Mouse (Mus musculus): ENCODE data around the gene Tspan8.

The Tspan8 gene

GRCm38 (mm10) chr10:115834017-115834416, 17.4 kb downstream of the Tspan8 start:
- DNase-seq (ENCODE audit: low read depth) = no peak

DNA sequence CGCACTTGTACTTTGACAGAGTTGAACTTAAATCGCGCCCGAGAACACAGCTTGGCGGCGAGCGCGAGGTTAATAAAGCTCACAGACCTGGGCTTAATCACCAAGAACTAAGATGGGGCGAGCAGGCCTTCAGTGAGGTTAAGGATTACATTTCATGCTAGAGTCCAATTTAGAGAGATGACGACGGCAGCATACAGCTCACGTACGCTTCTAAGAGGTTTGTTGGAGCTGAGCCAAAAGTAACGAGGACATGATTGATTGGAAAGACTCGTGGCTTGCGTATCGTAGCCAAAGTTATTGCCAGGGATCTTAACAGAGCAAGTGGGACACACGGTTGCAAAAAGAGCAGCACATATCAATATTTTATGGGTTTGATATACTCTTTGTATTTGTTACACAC, 30.3 kb downstream of the Tspan8 start:
- DNase-seq (ENCODE audit: low read depth) = no peak

DNA sequence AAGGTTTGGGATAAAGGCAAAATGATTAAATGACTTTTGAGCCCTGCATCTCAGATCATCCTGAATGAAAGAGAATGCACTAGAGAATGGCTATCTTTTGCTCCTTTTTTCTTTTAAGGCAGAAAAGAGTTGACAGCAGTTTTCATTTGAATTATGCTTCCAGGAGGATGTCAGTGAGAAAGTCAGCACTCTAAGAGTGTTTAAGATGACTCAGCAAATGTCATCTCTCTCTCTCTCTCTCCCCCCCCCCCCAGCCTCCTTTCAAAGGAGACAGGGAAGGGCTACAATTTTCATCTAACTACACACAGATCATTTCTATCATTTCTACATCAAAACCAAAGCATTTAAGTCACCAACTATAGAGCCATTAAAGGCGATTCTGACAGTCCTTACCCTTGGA, 31.9 kb downstream of the Tspan8 start:
- no peak for DNase-seq (ENCODE audit: low read depth)

- no peak for DNase-seq (ENCODE audit: low read depth)
These were observed 43.7 kb downstream of the Tspan8 start for GRCm38 (mm10) chr10:115860210-115860880.

DNA sequence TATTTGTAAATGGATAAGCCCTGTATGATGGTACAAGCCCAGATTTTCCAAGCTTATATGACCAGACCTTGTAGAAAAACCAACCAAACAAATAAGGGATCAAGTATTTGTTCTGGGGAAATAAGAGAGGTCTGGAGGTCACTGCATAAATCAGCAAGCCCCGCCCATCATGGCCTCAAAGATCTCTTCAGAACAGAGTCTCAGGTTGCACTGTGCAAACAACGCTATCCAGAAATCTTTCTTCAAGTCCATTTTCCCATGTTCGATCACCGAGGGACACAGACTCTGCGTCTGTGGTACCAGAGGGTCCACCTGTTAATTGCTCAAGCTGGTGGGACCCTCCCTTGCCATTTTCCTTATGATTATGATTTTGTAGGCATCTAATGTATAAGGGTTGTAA, 45.3 kb downstream of the Tspan8 start:
- no peak for DNase-seq (ENCODE audit: low read depth)

DNA sequence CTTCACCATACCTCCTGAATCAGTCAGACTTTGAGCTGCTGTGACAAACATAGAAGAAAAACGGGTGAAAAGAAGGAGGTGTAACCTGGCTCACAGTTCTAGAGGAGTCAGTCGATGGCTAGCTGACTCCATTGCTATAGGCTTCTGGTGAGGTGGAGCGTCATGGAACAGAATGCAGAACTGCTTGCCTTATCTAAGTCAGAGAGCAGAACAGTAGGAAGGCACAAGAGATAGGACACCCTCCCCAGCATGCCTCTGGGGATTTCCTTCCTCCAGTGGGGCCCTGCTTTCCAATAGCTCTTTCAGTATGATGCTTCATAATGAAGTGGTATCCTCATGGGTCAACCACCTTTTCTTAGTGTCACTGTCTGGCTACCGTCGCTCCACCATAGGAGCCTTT, 66.1 kb downstream of the Tspan8 start:
- no peak for DNase-seq (ENCODE audit: low read depth)

DNA sequence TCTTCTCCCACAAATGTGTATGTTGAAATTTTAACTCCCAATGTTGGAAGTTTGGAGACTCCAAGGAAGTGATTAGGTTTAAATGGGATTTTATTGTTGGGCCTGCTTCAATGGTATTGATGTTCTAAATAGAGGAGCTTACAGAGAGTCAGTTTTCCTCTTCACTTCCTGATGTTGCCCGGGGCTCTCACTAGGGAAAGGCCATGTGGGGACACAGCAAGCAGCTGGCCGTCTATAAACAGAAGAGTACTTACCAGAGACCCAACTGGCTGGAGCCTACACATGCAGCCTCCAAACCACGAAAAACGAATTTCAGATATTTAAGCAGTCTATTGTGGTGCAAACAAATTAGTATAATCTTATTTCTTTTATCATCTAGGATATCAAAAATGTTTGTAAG, 75.3 kb downstream of the Tspan8 start:
- DNase-seq (ENCODE audit: low read depth) = no peak

DNA sequence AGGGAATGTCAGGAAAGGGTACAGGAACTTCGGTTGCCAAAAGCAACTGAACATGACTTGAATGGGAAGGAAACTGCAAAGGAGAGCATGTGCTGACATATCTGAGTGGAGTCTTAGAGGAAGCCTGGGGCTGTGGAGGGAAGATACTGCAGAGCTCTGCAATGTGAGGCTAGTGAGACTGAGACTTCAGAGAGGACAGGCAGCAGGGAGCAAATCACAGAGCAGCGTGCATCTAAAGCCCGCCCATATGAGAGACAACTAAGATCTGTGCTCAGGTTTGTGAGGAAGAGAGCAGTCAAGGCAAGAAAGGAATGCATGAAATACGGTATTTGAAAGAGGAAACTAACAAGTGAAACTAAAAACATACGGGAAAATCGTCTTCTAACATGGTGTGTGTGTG, 76.3 kb downstream of the Tspan8 start:
- DNase-seq (ENCODE audit: low read depth) = no peak

- DNase-seq (ENCODE audit: low read depth) = no peak
These were observed 77.4 kb downstream of the Tspan8 start for GRCm38 (mm10) chr10:115894045-115894444.

DNA sequence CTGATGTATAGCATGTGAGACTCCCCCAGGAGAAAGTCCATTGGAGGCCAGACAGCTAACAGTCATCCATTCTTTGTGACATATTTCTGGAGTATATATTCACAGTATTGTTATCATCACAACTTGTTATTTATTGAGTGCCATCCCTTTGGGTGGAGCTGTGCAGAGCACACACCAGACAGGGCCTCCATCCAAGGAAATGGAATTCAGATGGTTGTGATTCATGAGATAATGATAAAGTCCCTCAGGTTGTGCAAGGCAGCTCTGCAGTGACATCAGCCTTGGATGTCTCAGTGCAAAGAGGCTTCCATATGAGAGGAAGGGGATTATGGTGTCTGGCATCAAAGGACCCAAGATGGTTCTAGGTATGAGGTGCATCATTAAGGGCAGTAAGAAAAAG, 80.1 kb downstream of the Tspan8 start:
- no peak for DNase-seq (ENCODE audit: low read depth)

- no peak for DNase-seq (ENCODE audit: low read depth)
These were observed 80.6 kb downstream of the Tspan8 start for GRCm38 (mm10) chr10:115897235-115897634.

Data from induced T-regulatory cell, adult 2 months (primary cell).